In the genomic region with DNA sequence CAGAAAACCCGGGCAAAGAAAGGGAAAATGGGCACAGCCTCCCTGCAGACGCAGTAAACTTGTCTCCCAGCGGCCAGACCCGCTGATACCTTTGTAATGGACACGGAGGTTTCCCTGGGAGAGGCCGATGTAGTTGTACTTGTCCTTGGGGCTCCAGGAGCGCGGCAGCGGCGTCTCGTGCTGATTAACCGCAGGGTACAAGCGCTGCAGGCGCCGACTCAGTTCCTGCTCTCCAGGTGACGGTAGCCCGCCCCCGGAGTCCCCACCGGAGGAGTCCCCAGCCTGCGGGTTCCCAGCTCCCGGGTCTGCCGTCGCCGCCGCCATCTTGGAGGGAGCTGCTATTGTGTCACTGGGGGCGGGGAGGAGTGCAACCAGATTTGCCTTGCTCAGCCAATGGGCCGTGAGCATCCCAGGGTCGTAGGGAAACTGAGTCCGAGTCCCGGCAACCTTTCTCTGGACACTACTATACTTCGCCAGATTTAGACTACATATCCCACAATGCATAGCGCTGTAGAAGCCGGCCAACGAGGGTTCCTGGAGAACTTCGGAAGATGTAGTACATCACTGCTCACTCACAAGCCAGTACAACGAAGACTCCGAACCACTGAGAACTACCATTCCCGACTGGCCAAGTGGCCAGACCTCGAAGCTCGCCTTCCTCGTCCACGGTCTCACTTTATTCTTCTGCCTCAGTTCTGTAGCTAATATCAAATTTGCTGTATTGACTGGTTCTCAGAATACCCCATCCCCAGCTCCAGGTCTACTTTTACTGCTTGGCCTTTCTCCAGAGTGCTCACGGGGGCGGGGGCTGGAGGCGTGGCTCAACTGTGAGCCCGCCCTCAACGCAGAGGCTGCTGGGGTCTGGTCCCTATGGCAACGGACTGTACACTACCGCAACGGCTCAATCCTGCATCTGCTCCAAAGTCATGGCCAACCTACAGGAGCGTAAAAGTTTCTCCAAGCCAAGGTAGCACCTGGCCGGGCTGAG, we compare ENCODE assay signal across 8 mouse cellular contexts. TPM values are rescaled to one million over a fixed set of nuclear protein-coding genes. Genes with fewer than 3 reads are reported as not detected.
DNase-seq lines count a peak whose midpoint lies in the region; ATAC-seq and TF ChIP-seq lines count a peak whose summit lies in the region.

Ranbp10 (minus strand) TSS at position 490 of the 988 bp plus-strand sequence.
Tsnaxip1 (plus strand) TSS at position 871 of the 988 bp plus-strand sequence.

- TF ChIP-seq RAD21 in MEL (IDR thresholded peaks at IDR 0.05; ENCODE audit: low read depth, low read length), result no peak

- peaks cover 0 to 11% of the 10 kb centered on the region in 2 experiments; a peak in 2 of 4 replicates for H3K4me1 ChIP-seq in MEL (ENCODE audit: control insufficient read depth in 1 of 2, insufficient read depth in 2 of 2, low read length in 2 of 2)
- peaks cover 8% of the 10 kb centered on the region; the same call in 1 of the 2 replicates for H3K4me1 ChIP-seq in cerebellum, adult 2 months (ENCODE audit: control insufficient read depth, insufficient read depth, low read length)
- H3K4me1 ChIP-seq in forebrain, postnatal 0 days (ENCODE audit: insufficient read depth), result peaks cover 6% of the 10 kb centered on the region; the same call in 1 of the 2 replicates
- H3K4me1 ChIP-seq in lung, embryonic 15.5 days, result peaks cover 15% of the 10 kb centered on the region

- peak; percentile 97 for ATAC-seq in forebrain, postnatal 0 days
- ATAC-seq in lung, embryonic 15.5 days (ENCODE audit: borderline replicate concordance, extremely low read depth, low FRiP score, low TSS enrichment), result peak; percentile 98

- no peaks in the 10 kb centered on the region for H3K9me3 ChIP-seq in MEL (replicated peaks; ENCODE audit: insufficient read depth, low read length)
- no peaks in the 10 kb centered on the region for H3K9me3 ChIP-seq in forebrain, postnatal 0 days (ENCODE audit: low read length)
- H3K9me3 ChIP-seq in lung, embryonic 15.5 days, result no peaks in the 10 kb centered on the region

- peak within 1 kb of the TSS; percentile 77 for H3K9ac ChIP-seq in MEL (ENCODE audit: control insufficient read depth, low read depth, low read length, poor library complexity, severe bottlenecking)
- peak within 1 kb of the TSS; percentile 94 for H3K9ac ChIP-seq in forebrain, postnatal 0 days
- peak within 1 kb of the TSS; percentile 83 for H3K9ac ChIP-seq in lung, embryonic 15.5 days

- H3K27me3 ChIP-seq in MEL (ENCODE audit: control insufficient read depth in 1 of 2, insufficient read depth in 2 of 2, low read length in 2 of 2), result no peaks in the 10 kb centered on the region
- H3K27me3 ChIP-seq in cerebellum, adult 2 months (ENCODE audit: control insufficient read depth, insufficient read depth, low read length), result no peaks in the 10 kb centered on the region
- H3K27me3 ChIP-seq in forebrain, postnatal 0 days (ENCODE audit: insufficient read depth, low read length), result no peaks in the 10 kb centered on the region
- H3K27me3 ChIP-seq in lung, embryonic 15.5 days, result no peaks in the 10 kb centered on the region

- peak within 1 kb of the TSS; percentile 85 for H3K4me2 ChIP-seq in forebrain, postnatal 0 days (ENCODE audit: low read depth)
- H3K4me2 ChIP-seq in lung, embryonic 15.5 days, result peak within 1 kb of the TSS; percentile 65

- peak; percentile 83 to 86 for TF ChIP-seq POLR2A in MEL (IDR thresholded peaks at IDR 0.05; ENCODE audit: control insufficient read depth in 1 of 2, insufficient read depth in 1 of 2, low read depth in 1 of 2, low read length in 2 of 2, poor library complexity in 1 of 2)
- peak; percentile 73; the same call in 1 of the 2 replicates for TF ChIP-seq POLR2A in cerebellum, adult 2 months (IDR thresholded peaks at IDR 0.05; ENCODE audit: borderline replicate concordance, insufficient read depth, low read length)

- H3K79me2 ChIP-seq in MEL (ENCODE audit: control insufficient read depth, insufficient read depth, low read length, poor library complexity), result peaks cover 11% of the 10 kb centered on the region

- no peak for TF ChIP-seq EP300 in MEL (IDR thresholded peaks at IDR 0.05; ENCODE audit: low read depth in 1 of 2, low read length in 2 of 2)

- TF ChIP-seq CTCF in MEL (IDR thresholded peaks at IDR 0.05 in 2 of 3, conservative IDR thresholded peaks at IDR 0.05 in 1 of 3; ENCODE audit: control insufficient read depth in 1 of 3, insufficient read depth in 1 of 3, low read depth in 2 of 3, low read length in 3 of 3, poor library complexity in 1 of 3, severe bottlenecking in 1 of 3), result no peak
- TF ChIP-seq CTCF in cerebellum, adult 2 months (IDR thresholded peaks at IDR 0.05; ENCODE audit: borderline replicate concordance, insufficient read depth, low read depth, low read length), result no peak
- 0 out of 2 replicates have a peak, but pooled peaks have one; percentile 6 for TF ChIP-seq CTCF in forebrain, postnatal 0 days (IDR thresholded peaks at IDR 0.05; ENCODE audit: low read depth)

- peak within 1 kb of the TSS; percentile 53 for H3K27ac ChIP-seq in MEL (ENCODE audit: control insufficient read depth, low read depth, low read length)
- peak within 1 kb of the TSS; percentile 23 for H3K27ac ChIP-seq in cerebellum, adult 2 months (ENCODE audit: insufficient read depth, low read length)
- H3K27ac ChIP-seq in forebrain, postnatal 0 days (ENCODE audit: low read depth, low read length), result peak within 1 kb of the TSS; percentile 81
- peak within 1 kb of the TSS; percentile 76 for H3K27ac ChIP-seq in lung, embryonic 15.5 days

- peak within 1 kb of the TSS; percentile 58 to 82 for H3K4me3 ChIP-seq in MEL (ENCODE audit: control insufficient read depth in 1 of 2, insufficient read depth in 1 of 2, low read depth in 2 of 2, low read length in 2 of 2)
- peak within 1 kb of the TSS; percentile 97 for H3K4me3 ChIP-seq in cerebellum, adult 2 months (replicated peaks; ENCODE audit: insufficient read depth, low read depth, low read length)
- H3K4me3 ChIP-seq in forebrain, postnatal 0 days (ENCODE audit: low read depth, low read length), result peak within 1 kb of the TSS; percentile 100
- peak within 1 kb of the TSS; percentile 82 for H3K4me3 ChIP-seq in lung, embryonic 15.5 days

- DNase-seq in MEL (ENCODE audit: low read depth, low spot score), result peak; percentile 99
- peak; percentile 95 to 100 for DNase-seq in cerebellum, adult 2 months
- peak; percentile 99 for DNase-seq in forebrain, postnatal 0 days
- peak; percentile 96 for DNase-seq in heart, postnatal 4 days
- DNase-seq in layer of hippocampus, adult 8-10 months (ENCODE audit: low spot score in 2 of 2), result peak; percentile 99
- peak; percentile 97 for DNase-seq in ovary, adult 18-20 months (ENCODE audit: low spot score)
- peak; percentile 99 for DNase-seq in thymus, postnatal 0 days (ENCODE audit: low spot score)

- H3K36me3 ChIP-seq in MEL (ENCODE audit: control insufficient read depth in 1 of 2, insufficient read depth in 2 of 2, low read length in 2 of 2), result peaks cover 0 to 10% of the 10 kb centered on the region in 2 experiments; a peak in 3 of 4 replicates
- H3K36me3 ChIP-seq in forebrain, postnatal 0 days (ENCODE audit: insufficient read depth), result peaks cover 24% of the 10 kb centered on the region
- H3K36me3 ChIP-seq in lung, embryonic 15.5 days, result peaks cover 21% of the 10 kb centered on the region

- WGBS in cerebellum, adult 2 months, result under 1% methylated on average over 52 of the region's 52 CpGs
- WGBS in forebrain, postnatal 0 days, result 1% methylated on average over 52 of the region's 52 CpGs
- WGBS in lung, embryonic 15.5 days, result under 1% methylated on average over 52 of the region's 52 CpGs

TF ChIP-seq in MEL, 35 proteins besides CTCF, POLR2A, EP300 and RAD21 (continues in another document):
- peak; percentile 76 for TF ChIP-seq TCF12 (IDR thresholded peaks at IDR 0.05; ENCODE audit: low read depth, low read length)
- no peak for TF ChIP-seq MAFK (IDR thresholded peaks at IDR 0.05; ENCODE audit: borderline replicate concordance, low read depth, low read length)
- no peak for TF ChIP-seq BHLHE40 (IDR thresholded peaks at IDR 0.05; ENCODE audit: borderline replicate concordance, low read depth, low read length)
- no peak for TF ChIP-seq GATA1 (IDR thresholded peaks at IDR 0.05; ENCODE audit: low read depth, low read length)
- no peak; the same call in 1 of the 2 replicates for TF ChIP-seq MAX (IDR thresholded peaks at IDR 0.05; ENCODE audit: low read length)
- TF ChIP-seq MYC (IDR thresholded peaks at IDR 0.05; ENCODE audit: low read depth, low read length), result 0 out of 2 replicates have a peak, but pooled peaks have one; percentile 43
- no peak for TF ChIP-seq USF2 (IDR thresholded peaks at IDR 0.05; ENCODE audit: borderline replicate concordance in 1 of 2, insufficient read depth in 1 of 2, low read depth in 1 of 2, low read length in 2 of 2)
- no peak for TF ChIP-seq CHD1 (IDR thresholded peaks at IDR 0.05; ENCODE audit: low read depth, low read length)
- TF ChIP-seq MAZ (IDR thresholded peaks at IDR 0.05; ENCODE audit: low read depth, low read length), result peak; percentile 55; the same call in 1 of the 2 replicates
- TF ChIP-seq E2F4 (IDR thresholded peaks at IDR 0.05; ENCODE audit: borderline replicate concordance, low read depth, low read length), result no peak

RNA-seq across cellular contexts. Expression of gene Ranbp10, which starts in this region (rescaled TPM):
- total RNA-seq in MEL (2012; rRNA removed), result 7.4 and 7.7 TPM in 2 replicates
- 10 to 100 TPM in 1 of 2 experiments, not detected in 1; 22.1 TPM for polyA plus RNA-seq in MEL (2012; ENCODE audit: insufficient read depth in 1 of 2, insufficient read length in 2 of 2, low read depth in 1 of 2, low replicate concordance in 2 of 2, missing spikeins in 1 of 2)
- polyA plus RNA-seq in cerebellum, adult 2 months (2012; rRNA removed), result 30.5 and 32.1 TPM in 2 replicates
- 9.8 and 13.6 TPM in 2 replicates for total RNA-seq in forebrain, postnatal 0 days (2014; rRNA removed)
- polyA plus RNA-seq in forebrain, postnatal 0 days (2015; fragmentation: Nextera tagmentation; extraction: Ambion mirVana), result 3.5 and 4.5 TPM in 2 replicates
- total RNA-seq in heart, postnatal 4 days (2021), result 10 to 100 TPM; 22.3 to 23.1 TPM
- total RNA-seq in layer of hippocampus, adult 8-10 months (2022), result 10 to 100 TPM; 24.0 to 28.4 (median 26.2) TPM
- 9.9 and 12.0 TPM in 2 replicates for polyA plus RNA-seq in lung, embryonic 15.5 days (2015; fragmentation: Nextera tagmentation; extraction: Ambion mirVana)
- 8.4 and 9.9 TPM in 2 replicates for polyA plus RNA-seq in thymus, postnatal 0 days (2015; fragmentation: Nextera tagmentation; extraction: Ambion mirVana)

RNA-seq across cellular contexts. Expression of gene Tsnaxip1, which starts in this region (rescaled TPM):
- not detected in 2 replicates for total RNA-seq in MEL (2012; rRNA removed)
- polyA plus RNA-seq in MEL (2012; ENCODE audit: insufficient read depth in 1 of 2, insufficient read length in 2 of 2, low read depth in 1 of 2, low replicate concordance in 2 of 2, missing spikeins in 1 of 2), result under 1 TPM in 1 of 2 experiments, not detected in 1; 0.10 TPM
- polyA plus RNA-seq in cerebellum, adult 2 months (2012; rRNA removed), result 0.25 and 0.98 TPM in 2 replicates
- total RNA-seq in forebrain, postnatal 0 days (2014; rRNA removed), result 0.67 and 1.2 TPM in 2 replicates
- 0.92 and 1.1 TPM in 2 replicates for polyA plus RNA-seq in forebrain, postnatal 0 days (2015; fragmentation: Nextera tagmentation; extraction: Ambion mirVana)
- not detected for total RNA-seq in heart, postnatal 4 days (2021)
- under 1 TPM in 3 of 4 experiments, not detected in 1; 0.18 to 0.49 (median 0.31) TPM for total RNA-seq in layer of hippocampus, adult 8-10 months (2022)
- 1.3 and 1.5 TPM in 2 replicates for polyA plus RNA-seq in lung, embryonic 15.5 days (2015; fragmentation: Nextera tagmentation; extraction: Ambion mirVana)
- polyA plus RNA-seq in thymus, postnatal 0 days (2015; fragmentation: Nextera tagmentation; extraction: Ambion mirVana), result 0.10 and 0.18 TPM in 2 replicates

Comparison
In these comparisons a context has a peak if more than half of its experiments do, and no peak if none do; other contexts are left out.
1. Peak in every context shown above with its lines: DNase-seq, ATAC-seq, H3K4me3 ChIP-seq and H3K27ac ChIP-seq.
2. H3K27ac ChIP-seq: peak in every context shown above with its lines; median percentile 81 in forebrain, postnatal 0 days; 76 in lung, embryonic 15.5 days; 53 in MEL; 23 in cerebellum, adult 2 months.